29 mouse cellular contexts compared by ENCODE assay signal in genomic region chr12:81684096-81684495, GRCm38 (mm10). TPM values are rescaled to one million over a fixed set of nuclear protein-coding genes. Genes with fewer than 3 reads are reported as not detected.
"Had no signal": no experiment of that assay in that cellular context is flagged by ENCODE, and none has a peak within 500 bp of the region (broad histone marks: within the 10 kb centered on the region; RNA-seq: fewer than 3 reads in every experiment).

No protein-coding gene starts in this region.

- ATAC-seq: hindbrain, embryonic 16.5 days; inflammation-experienced regulatory T-cells, adult 6 months; intestine, embryonic 15.5 days; intestine, postnatal 0 days; liver, embryonic 12.5 days had no signal

- H3K27me3 ChIP-seq: heart, embryonic 12.5 days; hindbrain, embryonic 12.5 days; kidney, embryonic 15.5 days; limb, embryonic 13.5 days; limb, embryonic 15.5 days had no signal

- DNase-seq: gastrocnemius, adult 2 months; gastrocnemius, postnatal 10 days; gastrocnemius, postnatal 25 days; heart, adult 2 months; heart, postnatal 10 days; heart, postnatal 4 days; kidney, adult 2 months; kidney, adult 9 months; kidney, postnatal 25 days; kidney, postnatal 4 days; left cerebral cortex, postnatal 4 days had no signal

- H3K4me2 ChIP-seq: heart, embryonic 12.5 days; hindbrain, embryonic 12.5 days; hindbrain, embryonic 14.5 days; intestine, embryonic 15.5 days; kidney, embryonic 15.5 days; limb, embryonic 13.5 days; limb, embryonic 15.5 days; liver, embryonic 12.5 days had no signal

- H3K36me3 ChIP-seq: heart, embryonic 12.5 days; hindbrain, embryonic 10.5 days; hindbrain, embryonic 12.5 days; intestine, embryonic 15.5 days; kidney, embryonic 15.5 days; limb, embryonic 13.5 days; limb, embryonic 15.5 days; liver, embryonic 12.5 days had no signal

- H3K4me1 ChIP-seq: heart, embryonic 12.5 days; intestine, embryonic 15.5 days; kidney, embryonic 15.5 days; liver, embryonic 12.5 days had no signal

- H3K9me3 ChIP-seq: heart, embryonic 12.5 days; hindbrain, embryonic 10.5 days; hindbrain, embryonic 12.5 days; intestine, embryonic 15.5 days; kidney, embryonic 15.5 days; limb, embryonic 13.5 days; limb, embryonic 15.5 days; liver, embryonic 12.5 days had no signal

- H3K4me3 ChIP-seq: gastrocnemius, adult 2 months; heart, adult 2 months; heart, embryonic 12.5 days; hindbrain, embryonic 10.5 days; hindbrain, embryonic 12.5 days; intestine, embryonic 15.5 days; kidney, embryonic 15.5 days; layer of hippocampus, adult 2 months; left cerebral cortex, adult 2 months; limb, embryonic 13.5 days; limb, embryonic 15.5 days; liver, embryonic 12.5 days had no signal

- H3K27ac ChIP-seq: gastrocnemius, adult 2 months; heart, adult 2 months; hindbrain, embryonic 10.5 days; hindbrain, embryonic 12.5 days; hindbrain, embryonic 14.5 days; intestine, embryonic 15.5 days; kidney, embryonic 15.5 days; kidney, postnatal 0 days; layer of hippocampus, adult 2 months; left cerebral cortex, adult 2 months; limb, embryonic 13.5 days; limb, embryonic 15.5 days; liver, embryonic 12.5 days; liver, embryonic 14.5 days had no signal

- H3K9ac ChIP-seq: heart, embryonic 12.5 days; hindbrain, embryonic 12.5 days; hindbrain, embryonic 14.5 days; intestine, embryonic 15.5 days; kidney, embryonic 15.5 days; limb, embryonic 13.5 days; limb, embryonic 15.5 days; liver, embryonic 12.5 days; liver, embryonic 14.5 days had no signal

RNA-seq across cellular contexts. Expression of gene Ttc9, which starts 53.0 kb away (rescaled TPM):
- total RNA-seq: granulocyte monocyte progenitor cell, adult 5-6 weeks; liver, adult 2 months had no signal
- polyA plus RNA-seq: liver, adult 2 months had no signal
